Mouse (Mus musculus) thymus, postnatal 0 days (tissue): ENCODE data around the gene Jkamp. TPM values are rescaled to one million over a fixed set of nuclear protein-coding genes. Genes with fewer than 3 reads are reported as not detected.
"Not testable (repeated sequence)": the region's sequence is repeated elsewhere in the genome, so short reads cannot be mapped to it uniquely, and the experiment has no call there.

ENCODE experiments used
- DNase-seq: peaks from one replicate; pipeline ENCODE4 v3.0.0-alpha.2; 2015; ENCODE audit warnings: low spot score
- polyA plus RNA-seq: library from polyadenylated mRNA; unstranded; fragments of >200 nt; fragmentation: Nextera tagmentation; extraction: Ambion mirVana; gene quantifications from 2 replicates; pipeline ENCODE4 v1.2.1, GENCODE M21; 2015

Gene Jkamp
- 29.9 and 39.3 TPM in 2 replicates for polyA plus RNA-seq

GRCm38 (mm10) chr12:72085329-72086165 is at the start of gene Jkamp, which contains the start of gene L3hypdh:
Jkamp (plus strand) TSS chr12:72085589.
L3hypdh (minus strand) TSS chr12:72085439.
- peak; percentile 99 for DNase-seq

GRCm38 (mm10) chr12:72036097-72036661 is 49.2 kb upstream of the Jkamp start:
- no peak for DNase-seq

GRCm38 (mm10) chr12:72037049-72037448 is 48.3 kb upstream of the Jkamp start:
- no peak for DNase-seq

GRCm38 (mm10) chr12:72038866-72039265 is 46.5 kb upstream of the Jkamp start:
- DNase-seq: no peak

- DNase-seq: no peak
Observed at GRCm38 (mm10) chr12:72039501-72039900, 45.9 kb upstream of the Jkamp start.

GRCm38 (mm10) chr12:72041238-72041637 is 44.2 kb upstream of the Jkamp start:
- DNase-seq: no peak

GRCm38 (mm10) chr12:72047513-72047912 is 37.9 kb upstream of the Jkamp start:
- DNase-seq: peak; percentile 3

- not testable (repeated sequence) for DNase-seq
Observed at GRCm38 (mm10) chr12:72050156-72050555, 35.2 kb upstream of the Jkamp start.

GRCm38 (mm10) chr12:72050821-72051220 is 34.6 kb upstream of the Jkamp start:
- no peak for DNase-seq

- no peak for DNase-seq
Observed at GRCm38 (mm10) chr12:72052571-72052970, 32.8 kb upstream of the Jkamp start.

- DNase-seq: no peak
Observed at GRCm38 (mm10) chr12:72053303-72053702, 32.1 kb upstream of the Jkamp start.

- no peak for DNase-seq
Observed at GRCm38 (mm10) chr12:72053851-72054250, 31.5 kb upstream of the Jkamp start.

- no peak for DNase-seq
Observed at GRCm38 (mm10) chr12:72057780-72058179, 27.6 kb upstream of the Jkamp start.

- DNase-seq: no peak
Observed at GRCm38 (mm10) chr12:72069626-72070326, 15.6 kb upstream of the Jkamp start.

GRCm38 (mm10) chr12:72070327-72071269 is 14.8 kb upstream of the Jkamp start, which contains the start of gene Gpr135:
Gpr135 (minus strand) TSS chr12:72071125.
- peak; percentile 64 for DNase-seq

- DNase-seq: no peak
Observed at GRCm38 (mm10) chr12:72078248-72078647, 7.1 kb upstream of the Jkamp start.

GRCm38 (mm10) chr12:72081961-72082360 is 3.4 kb upstream of the Jkamp start:
- DNase-seq: no peak

GRCm38 (mm10) chr12:72082370-72082769 is 3.0 kb upstream of the Jkamp start:
- DNase-seq: no peak

GRCm38 (mm10) chr12:72083265-72083664 is 2.1 kb upstream of the Jkamp start:
- DNase-seq: no peak

- DNase-seq: no peak
Observed at GRCm38 (mm10) chr12:72084261-72085023, 947 bp upstream of the Jkamp start.
